Mouse (Mus musculus): Measurements from ENCODE around the gene Ldlr.
"Not testable (repeated sequence)": the region's sequence is repeated elsewhere in the genome, so short reads cannot be mapped to it uniquely, and the experiment has no call there.

Gene Ldlr

DNA sequence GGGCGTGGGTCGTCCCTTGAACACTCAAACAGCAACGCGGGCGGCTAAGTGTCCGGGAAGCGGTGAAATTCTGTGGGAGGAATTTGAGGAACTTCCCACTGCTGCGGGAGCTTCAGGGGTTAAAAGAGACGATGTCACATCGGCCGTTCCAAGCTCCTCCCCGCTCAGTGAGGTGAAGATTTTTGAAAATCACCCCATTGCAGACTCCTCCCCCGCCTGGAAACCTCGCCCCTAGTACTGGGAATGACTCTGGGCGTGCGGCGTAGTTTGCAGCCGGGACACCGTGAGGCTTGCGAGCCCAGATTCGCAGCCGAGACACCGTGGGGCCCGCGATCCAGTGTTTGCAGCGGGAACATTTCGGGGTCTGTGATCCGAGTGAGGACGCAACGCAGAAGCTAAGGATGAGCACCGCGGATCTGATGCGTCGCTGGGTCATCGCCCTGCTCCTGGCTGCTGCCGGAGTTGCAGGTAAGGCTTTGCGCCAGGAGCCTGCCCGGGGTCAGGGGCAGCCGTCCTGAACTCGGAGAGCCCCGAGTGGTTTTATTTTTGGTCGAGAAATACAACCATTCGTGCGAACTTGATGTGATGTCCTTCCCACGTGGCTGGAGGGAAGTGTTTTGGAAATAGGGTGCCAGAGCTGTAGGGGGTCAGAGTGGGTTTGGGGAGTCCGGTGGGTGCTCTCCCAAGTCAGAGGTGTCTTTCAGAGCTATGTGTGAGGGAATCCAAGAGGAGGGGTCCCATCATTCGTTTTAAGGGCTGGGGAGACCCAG is at the start of gene Ldlr:
Ldlr (plus strand) TSS at position 107 of the 770 bp plus-strand sequence.
- DNase-seq = peak; percentile 87

DNA sequence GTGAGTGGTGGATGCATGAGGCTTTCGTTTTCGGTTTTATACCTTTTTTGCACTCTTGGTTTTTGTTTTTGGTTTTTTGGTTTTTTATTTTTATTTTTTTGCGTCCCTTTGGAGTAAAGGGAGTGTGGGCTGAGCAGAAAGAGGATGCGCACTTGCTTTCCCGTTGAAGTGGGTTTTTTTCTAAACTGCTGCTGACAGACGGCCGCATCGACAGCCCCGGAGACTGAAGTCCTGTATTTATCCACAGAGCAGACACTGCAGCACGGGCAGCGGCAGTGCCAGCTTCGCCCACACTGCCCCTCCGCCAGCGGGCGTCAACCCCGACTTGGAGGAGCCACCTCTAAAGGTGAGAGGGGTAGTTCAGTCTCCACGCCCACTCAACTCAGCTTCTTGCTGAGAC is 45.6 kb upstream of the Ldlr start:
- no peak for DNase-seq

DNA sequence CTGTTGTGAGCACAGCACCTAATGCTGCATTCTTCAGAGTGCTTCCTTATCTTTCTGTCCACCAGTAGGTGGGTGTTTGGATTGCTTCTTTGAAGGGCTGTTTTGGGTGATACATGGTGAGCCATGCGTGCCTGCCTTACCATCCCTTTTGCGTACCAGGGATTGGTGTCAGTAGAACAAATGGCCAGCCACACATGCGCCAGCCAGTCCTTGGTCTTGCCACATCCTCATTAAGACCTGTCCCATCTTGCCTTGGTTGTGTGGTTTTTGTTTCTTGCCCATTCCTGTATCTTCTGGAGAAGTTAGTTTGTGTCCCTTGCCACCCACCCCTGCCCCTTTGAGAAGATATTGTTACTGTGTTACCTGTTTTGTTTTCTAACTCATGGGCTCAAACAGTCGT is 42.8 kb upstream of the Ldlr start:
- DNase-seq = no peak

DNA sequence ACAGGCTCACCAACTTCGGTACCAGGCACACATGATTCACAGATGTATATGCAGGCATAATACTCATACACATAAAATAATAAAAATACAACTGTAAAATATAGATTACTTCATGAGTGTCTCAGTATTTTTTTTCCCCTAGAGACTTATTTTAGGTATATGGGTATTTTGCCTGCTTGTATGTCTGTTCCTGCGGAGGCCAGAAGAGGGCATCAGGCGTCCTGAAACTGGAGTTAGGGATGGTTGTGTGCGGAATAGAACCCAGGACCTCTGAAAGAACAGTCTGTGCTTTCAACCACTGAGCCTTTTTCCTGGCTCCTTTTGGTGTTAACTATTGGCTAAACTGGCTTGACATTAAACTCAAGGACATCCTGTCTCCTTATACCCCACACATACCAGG is 40.5 kb upstream of the Ldlr start:
- DNase-seq = no peak

DNA sequence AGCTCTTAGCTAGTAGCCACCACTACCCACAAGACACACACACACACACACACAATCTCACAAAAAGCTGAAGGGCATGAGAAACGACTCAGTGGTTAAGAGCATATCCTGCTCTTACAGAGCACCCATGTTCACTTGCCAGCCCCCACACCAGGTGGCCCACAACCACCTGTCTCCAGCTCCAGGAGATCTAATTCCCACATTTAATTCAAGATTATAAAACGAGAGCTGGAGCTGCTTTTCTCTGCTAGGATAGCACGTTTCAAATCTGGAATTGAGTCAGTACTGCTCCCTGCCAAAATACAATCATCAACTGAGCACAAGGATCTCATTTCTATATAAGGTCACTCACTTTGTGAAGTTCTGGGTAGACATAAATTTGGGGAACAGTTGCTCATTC is 39.4 kb upstream of the Ldlr start:
- DNase-seq = no peak

DNA sequence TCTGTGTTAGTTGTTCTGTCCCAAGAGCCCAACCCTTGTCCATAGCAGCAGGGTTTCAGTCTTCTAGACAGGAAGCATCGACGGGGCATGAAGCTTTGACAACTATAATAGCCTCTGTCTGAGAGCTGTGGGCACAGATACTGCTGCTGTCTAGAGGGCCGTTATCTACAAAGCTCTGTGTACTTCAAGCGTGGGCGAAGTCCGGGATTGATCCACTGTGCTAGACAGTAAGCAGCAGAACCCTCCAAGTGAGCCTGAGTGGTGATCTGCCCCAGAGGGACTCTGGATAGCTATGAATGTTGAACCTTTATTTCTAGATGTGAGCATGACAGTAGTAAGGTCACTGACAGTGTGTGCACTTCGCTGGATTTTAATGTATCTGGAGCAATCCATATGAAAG is 34.7 kb upstream of the Ldlr start:
- DNase-seq = no peak

DNA sequence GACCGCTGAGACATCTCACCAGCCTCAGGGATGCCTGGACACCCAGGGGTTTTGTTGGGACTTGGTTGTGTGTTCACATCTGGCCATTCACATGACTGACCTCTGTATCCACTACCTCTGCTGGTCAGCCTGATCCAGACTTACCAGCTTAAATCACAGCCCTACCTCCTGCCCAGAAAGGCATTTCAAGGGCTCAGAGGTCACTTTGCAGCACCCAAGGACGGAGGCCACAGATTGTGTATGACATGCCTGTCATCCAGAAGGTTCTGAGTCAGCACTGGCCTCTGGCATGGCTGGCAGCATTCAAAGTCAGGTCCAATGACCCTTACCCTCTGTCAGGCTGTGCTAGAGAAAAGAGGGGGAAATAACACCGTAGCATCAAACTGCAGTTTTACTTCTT is 33.3 kb upstream of the Ldlr start:
- peak; percentile 55 for DNase-seq

DNA sequence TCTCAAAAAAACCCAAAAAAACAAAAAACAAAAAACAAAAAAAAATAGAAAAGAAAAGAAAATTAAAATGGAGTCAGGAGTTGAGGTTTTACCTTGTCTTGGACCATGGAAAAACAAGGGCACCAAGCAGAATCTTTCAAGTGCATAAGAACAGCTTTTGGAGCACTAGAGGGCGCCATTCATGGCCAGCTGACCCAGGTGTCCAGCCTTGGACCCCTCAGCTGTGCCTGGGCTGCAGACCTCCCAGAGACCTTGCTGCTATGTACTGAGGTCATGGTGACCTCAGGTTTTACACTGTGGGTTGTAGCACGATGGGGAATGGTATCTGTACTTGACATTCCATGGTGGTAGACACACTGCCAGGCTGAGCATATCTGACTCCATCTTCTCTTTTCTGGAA is 31.4 kb upstream of the Ldlr start:
- peak; percentile 43 for DNase-seq

DNA sequence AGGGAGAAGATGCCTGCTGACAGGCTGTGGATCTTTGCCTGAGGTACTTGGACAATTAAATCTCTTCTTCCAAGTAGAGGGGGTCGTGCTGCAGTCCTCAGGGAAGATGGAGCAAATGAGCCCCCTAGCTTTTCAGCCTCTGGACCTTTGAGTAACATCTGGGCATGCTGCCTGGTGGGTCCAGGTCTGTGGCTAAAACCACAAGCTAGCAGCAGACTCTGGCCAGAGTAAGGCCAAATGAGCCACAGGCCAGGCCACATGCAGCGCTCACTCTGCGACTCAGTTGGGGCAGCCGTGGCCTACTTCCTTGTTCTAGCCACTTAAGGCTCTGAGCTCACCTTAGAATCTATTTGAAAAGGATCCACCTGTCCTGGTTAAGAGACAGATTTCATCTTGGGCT is 30.8 kb upstream of the Ldlr start:
- no peak for DNase-seq

DNA sequence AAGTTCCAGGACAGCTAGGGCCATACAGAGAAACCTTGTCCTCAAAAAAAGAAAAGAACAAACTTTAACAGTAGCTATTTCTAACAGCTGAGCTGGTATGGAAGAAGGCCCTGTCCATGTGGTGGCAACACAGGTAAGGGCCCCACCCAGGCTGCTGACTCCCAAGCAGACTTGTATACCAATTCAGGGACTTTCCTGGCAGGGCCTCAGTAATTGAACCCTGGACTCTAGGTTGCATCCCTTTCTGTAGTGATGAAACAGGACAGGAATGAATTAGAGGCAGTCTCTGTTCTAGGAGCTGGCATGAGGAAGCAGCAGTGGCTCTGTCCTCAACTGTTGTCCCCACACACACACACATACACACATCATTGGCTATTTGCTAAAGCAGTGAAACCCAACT is 29.2 kb upstream of the Ldlr start:
- DNase-seq = no peak

DNA sequence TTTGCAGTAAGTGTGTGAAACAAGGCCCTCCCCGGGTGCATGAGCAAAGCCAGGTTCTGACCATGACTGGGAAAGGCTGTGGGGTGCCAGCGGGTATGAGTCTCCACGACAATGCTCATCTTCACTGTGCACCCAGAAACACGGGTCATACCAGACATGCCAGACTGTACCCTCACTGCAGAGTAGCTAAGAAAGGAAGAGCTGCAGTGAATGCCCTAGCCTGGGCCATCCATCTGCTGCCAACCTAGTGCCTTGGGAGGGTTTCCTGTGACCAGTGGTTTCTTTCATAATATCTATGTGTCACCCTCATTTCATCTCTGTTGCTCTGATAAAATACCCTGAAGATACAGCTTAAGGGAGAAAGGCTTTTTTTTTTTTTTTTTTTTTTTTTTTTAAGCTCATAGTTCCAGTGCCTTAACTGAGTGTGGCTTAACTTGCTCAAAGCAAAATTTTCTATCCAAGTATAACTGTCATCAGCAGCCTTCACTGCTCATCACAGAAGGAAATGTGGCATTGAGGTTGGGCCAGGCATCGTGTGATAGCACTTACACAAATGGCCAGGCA is 28.0 kb upstream of the Ldlr start:
- no peak for DNase-seq

DNA sequence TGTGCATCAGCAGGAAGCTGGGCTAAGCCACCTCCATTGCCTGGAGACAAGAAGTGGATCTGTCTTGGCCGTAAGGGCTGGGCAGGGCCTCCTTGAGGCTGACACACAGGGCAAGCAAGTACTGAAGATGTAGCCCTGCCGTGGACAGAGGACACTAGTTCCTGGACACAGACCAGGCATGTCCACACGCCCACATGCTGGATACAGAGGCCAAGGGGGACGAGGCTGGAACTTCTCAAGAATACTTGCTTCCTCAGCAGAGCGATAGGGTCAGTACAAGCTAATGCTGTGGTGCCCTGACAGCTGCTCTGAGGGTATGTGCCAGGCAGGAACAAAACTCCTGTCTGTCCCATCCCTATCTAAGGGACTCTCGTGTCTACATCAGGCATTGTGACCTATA is 26.2 kb upstream of the Ldlr start:
- peak; percentile 30 for DNase-seq

DNA sequence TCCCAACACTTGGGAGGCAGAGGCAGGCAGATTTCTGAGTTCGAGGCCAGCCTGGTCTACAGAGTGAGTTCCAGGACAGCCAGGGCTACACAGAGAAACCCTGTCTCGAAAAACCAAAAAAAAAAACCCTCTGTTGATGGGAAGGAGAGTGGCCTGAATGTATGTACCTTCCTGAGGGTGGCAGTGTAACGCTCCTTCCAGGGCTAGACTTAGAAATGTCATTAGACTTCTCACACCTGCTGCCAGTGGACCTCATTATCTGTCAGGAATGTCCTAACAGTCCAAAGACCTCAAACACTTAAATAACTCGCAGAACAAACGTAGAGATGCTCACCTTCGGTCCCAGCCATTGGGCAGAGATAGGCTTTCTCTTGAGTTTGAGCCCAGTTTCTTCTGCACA is 24.0 kb upstream of the Ldlr start:
- not testable (repeated sequence) for DNase-seq

DNA sequence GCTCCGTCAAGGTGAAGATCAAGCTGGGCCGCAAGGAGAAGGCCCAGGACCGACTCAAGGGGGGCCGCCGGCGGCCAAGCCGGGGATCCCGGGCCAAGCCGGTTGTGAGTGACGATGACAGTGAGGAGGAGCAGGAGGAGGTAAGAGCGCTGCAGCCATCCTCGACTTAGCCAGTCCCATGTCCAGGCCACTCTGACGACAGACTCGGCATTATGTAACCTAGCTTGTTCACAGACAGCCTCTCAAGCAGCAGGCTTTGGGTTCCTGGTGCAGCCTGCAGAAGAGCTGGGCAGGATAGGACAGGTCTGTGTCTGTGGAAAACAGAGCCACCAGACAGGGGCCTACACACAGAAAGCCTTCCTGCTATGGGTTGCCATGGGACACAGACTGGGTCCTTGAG is 22.2 kb upstream of the Ldlr start:
- DNase-seq = no peak

DNA sequence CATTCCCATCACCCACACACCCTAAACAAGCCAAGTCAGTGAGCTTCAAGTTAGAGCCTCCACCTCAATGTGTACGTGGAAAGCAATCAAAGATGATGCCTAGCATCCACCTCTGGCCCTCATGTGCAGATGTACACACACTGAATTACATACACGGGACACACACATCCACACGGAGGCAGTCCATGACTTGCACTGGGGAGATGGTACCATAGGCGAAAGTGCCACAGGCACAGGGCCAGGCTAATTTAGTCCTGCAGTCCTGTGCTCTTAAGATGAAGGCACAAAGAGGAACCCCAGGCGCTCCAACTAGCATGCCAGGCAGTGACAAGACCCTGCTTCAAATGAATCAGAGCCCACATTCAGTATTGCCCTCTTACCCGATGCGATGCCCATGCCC is 19.8 kb upstream of the Ldlr start:
- no peak for DNase-seq

DNA sequence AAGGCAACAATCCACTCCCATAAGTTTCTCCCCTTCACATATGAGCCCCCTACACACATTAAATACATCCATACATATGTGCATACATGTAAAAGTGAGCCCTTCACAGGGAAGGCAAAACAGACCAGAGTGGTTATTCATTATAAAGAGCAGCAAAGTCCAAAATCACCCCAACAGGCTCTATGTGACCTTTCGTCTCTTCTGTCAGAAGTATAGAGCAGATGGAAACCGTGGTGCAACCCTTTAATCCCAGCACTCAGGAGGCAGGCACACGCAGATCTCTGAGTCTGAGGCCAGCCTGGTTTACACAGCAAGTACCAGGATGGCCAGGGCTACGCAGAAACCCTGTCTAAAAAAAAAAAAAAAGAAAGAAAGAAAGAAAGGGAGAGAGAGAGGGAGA is 17.2 kb upstream of the Ldlr start:
- no peak for DNase-seq

DNA sequence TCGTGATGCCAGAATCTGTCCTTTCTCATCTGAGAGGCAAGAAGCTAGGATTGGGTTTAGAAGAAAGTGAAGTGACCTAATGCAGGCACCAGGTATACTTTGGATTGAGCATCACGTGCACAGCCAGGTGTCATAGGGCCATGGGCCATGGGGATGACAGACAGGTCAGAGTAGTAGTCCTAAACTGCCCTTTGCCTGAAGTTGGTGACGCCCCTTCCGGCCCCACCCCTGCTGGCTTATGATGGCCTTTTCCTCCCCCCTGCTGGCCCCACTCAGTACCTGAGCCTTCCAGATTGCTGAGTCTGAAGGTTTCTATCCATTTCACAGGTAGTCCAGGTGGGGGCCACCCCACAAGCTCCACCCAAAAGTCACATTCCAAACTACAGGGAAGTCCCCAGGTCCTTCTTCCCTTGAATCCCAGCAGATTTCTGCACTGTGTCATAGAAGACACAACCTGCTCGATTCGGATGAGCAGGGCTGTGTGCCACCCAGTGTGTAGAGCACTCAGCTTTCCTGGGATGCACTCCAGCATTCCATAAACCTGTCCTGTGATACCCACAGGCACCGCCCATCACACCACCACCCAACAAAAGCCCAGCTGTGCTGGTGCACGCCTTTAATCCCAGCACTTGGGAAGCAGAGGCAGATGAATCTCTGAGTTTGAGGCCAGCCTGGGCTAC is 16.6 kb upstream of the Ldlr start:
- DNase-seq = no peak

DNA sequence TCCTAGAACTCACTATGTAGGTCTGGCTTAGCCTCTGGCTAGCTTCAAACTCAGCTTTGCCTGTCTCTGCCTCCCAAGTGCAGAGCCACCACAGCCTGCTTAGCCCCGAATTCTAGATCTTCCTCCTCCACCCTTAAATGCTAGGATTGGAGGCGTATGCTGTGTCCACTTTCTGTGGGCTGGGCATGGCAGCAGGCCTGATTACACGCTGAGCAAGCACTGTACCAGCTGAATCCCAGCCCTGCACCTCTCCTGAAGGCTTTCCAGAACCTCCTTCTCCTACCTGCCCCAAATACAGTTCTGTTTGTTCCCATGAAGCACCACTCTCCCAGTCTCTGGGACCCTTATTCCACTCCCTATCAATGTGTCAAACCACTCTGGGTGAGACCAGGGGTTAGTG is 13.9 kb upstream of the Ldlr start:
- no peak for DNase-seq

DNA sequence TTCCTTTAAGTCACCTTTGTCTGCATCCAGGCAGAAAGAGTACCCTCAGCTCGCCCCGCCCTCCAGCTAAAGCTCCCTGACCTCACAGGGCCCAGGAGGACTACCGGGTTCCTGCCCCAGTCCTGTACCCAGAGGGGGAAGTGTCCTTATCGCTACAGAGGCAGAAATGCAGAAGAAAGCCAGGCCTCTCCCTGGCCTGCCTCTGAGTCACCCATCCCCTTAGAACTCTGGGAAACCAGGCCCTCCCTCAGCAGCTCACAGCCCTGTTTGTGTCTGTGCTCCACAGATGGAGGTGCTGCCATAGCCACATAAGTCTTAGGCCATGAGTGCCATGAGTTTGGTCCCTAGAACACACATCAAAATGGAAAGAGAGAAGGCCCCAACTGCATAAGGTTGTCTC is 8.0 kb upstream of the Ldlr start:
- DNase-seq = no peak

DNA sequence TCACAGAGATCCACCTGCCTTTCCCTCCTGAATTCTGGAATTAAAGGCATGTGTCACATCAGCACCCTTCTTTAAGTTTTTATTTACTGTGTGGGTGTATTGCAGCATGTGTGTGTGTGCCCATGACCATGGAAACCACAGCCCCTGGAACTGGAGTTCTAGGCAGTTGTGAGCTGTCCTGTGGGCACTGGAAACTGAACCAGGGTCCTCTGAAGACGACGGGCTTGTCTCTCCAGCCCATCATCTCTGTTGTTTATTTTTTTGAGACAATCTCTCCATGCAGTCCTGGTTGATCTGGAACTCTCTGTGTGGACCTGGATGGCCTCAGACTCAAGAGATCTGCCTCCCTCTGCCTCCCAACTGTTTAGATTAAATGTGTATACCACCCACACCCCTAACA is 6.3 kb upstream of the Ldlr start:
- DNase-seq = no peak

DNA sequence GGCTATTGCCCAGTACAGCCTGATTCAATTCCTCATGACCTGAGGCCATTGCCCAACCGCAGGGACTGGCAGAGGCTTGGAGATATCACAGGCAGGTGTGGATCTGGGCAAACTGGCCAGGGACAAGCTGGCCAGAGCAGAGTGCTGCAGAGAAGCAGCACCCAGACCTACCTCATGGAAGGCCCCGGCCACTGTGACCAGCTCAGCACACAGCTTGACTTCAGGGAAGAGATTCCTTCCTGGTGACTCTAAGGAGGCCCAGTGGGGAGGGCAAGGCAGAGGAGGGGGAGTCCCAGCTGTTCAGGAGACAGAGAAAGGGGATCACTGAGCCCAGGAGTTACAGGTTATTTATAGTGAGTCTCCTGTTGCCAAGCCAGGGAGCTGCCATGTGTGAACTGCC is 2.2 kb upstream of the Ldlr start:
- no peak for DNase-seq

DNA sequence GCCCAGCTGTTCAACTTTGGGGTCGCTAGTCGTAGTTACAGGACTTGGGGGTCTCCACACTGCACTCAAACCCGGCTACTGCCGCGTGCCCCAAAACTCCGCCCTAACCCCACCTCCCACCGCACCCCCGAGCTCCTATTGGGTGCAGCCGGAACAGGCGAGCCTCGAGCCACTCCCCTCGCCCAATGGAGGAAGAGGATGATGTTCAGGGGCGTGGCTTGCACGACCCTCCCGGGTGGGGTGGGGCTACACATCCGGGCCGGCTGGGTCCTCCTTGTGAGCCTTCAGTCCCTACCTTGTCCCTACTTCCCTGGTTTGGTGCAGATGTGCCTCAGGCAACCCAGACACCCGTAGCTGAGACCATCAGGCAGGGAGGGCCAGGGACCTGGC is 859 bp downstream of the Ldlr start:
- peak; percentile 93 for DNase-seq

DNA sequence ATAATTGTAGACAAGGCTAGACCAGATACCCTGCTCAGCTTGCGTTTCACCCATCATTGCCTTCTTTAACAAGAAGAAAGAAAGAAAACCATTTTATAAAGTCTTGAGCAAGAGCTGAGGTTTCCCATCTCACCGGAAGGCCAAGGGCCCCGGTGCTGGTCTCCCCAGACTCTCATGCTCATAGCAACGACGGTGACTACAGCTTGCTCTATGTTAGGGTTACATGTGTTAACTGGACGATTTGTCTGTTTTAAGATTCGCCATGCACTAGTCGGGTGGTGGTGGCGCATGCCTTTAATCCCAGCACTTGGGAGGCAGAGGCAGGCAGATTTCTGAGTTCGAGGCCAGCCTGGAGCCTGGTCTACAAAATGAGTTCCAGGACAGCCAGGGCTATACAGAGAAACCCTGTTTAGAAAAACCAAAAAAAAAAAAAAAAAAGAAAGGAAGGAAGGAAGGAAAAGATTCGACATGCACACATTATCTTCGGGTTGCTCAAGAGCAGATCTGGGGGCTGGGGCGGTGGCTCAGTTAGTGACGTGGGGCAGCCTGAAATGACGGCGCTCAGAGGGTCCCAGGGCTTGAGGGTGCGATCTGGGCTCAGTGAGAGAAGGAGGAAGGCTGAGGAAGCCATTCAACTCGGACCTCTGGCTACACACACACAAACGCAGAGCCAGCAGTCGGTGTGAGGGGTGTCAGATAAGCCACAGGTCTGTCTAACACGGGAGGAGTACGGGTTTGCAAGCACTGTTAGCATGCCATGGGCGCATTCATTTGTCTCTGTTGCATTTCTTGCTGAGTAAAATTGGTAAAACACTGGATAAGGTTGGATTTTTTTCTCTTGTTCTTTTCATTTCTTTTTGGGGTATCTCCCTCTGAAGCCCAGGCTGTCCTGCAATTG is 2.2 kb downstream of the Ldlr start:
- no peak for DNase-seq
